Mouse (Mus musculus) intestine, embryonic 14.5 days (tissue): ENCODE results near the gene Zfp385b. TPM values are rescaled to one million over a fixed set of nuclear protein-coding genes. Genes with fewer than 3 reads are reported as not detected.

Experiments
- ATAC-seq: fragments of 200-750 bp; cut with Nextera tagmentation; replicated peaks from 2 replicates; pipeline ENCODE4 v1.8.0; 2017; ENCODE audit warnings: low read depth, moderate number of reproducible peaks, moderate TSS enrichment, moderate library complexity; ENCODE audit not compliant: low FRiP score, low TSS enrichment
- DNase-seq: peaks from one replicate; pipeline ENCODE4 v3.0.0-alpha.2; 2018; ENCODE audit warnings: low spot score
- H3K27ac ChIP-seq: fragments of 300-500 bp; sonication (generic); 2 replicates; pipeline ENCODE4 v1.5.1; 2014; ENCODE audit warnings: low read depth, mild to moderate bottlenecking, control low read depth
- H3K27me3 ChIP-seq: fragments of 300-500 bp; sonication (generic); replicated peaks from 2 replicates; pipeline ENCODE4 v1.6.1; 2014; ENCODE audit warnings: low read length, control low read depth; ENCODE audit not compliant: control insufficient read depth, insufficient read depth
- H3K36me3 ChIP-seq: fragments of 300-500 bp; sonication (generic); 2 replicates; pipeline ENCODE4 v1.6.1; 2014; ENCODE audit warnings: low read length, control low read depth; ENCODE audit not compliant: control insufficient read depth, insufficient read depth
- H3K4me1 ChIP-seq: fragments of 300-500 bp; sonication (generic); replicated peaks from 2 replicates; pipeline ENCODE4 v1.6.1; 2014; ENCODE audit warnings: low read length, control low read depth, mixed read lengths; ENCODE audit not compliant: control insufficient read depth, insufficient read depth
- H3K4me2 ChIP-seq: fragments of 300-500 bp; sonication (generic); 2 replicates; pipeline ENCODE4 v1.6.1; 2014; ENCODE audit warnings: low read length
- H3K4me3 ChIP-seq: fragments of 300-500 bp; sonication (generic); 2 replicates; pipeline ENCODE4 v1.5.1; 2014; ENCODE audit warnings: low read depth, low read length, control low read depth, mixed read lengths
- H3K9ac ChIP-seq: fragments of 300-500 bp; sonication (generic); 2 replicates; pipeline ENCODE4 v1.6.1; 2014; ENCODE audit warnings: mild to moderate bottlenecking, low read length
- H3K9me3 ChIP-seq: fragments of 300-500 bp; sonication (generic); 2 replicates; pipeline ENCODE4 v1.6.1; 2016; ENCODE audit warnings: low read length, control low read depth; ENCODE audit not compliant: control insufficient read depth
- WGBS: fragments of 180-500 bp; shearing (Covaris S2); extraction: QIAGEN DNeasy Blood & Tissue Kit; methylation state at CpG from one replicate; pipeline ENCODE4 v1.1.7; 2014; 5-methylcytosine and 5-hydroxymethylcytosine counted together
- polyA plus RNA-seq: library from polyadenylated mRNA; unstranded; fragments of >200 nt; fragmentation: Nextera tagmentation; extraction: Ambion mirVana; gene quantifications from 2 replicates; pipeline ENCODE4 v1.2.1, GENCODE M21; 2014

Zfp385b gene
- polyA plus RNA-seq, 1 experiment from 2014 or later, result 7.9 TPM

GRCm38 (mm10) chr2:77707138-77707537 is 112.3 kb downstream of the Zfp385b start:
- H3K4me2 ChIP-seq, result no peak overlapping the region
- H3K27me3 ChIP-seq, result no peaks in the 10 kb centered on the region
- no peaks in the 10 kb centered on the region for H3K36me3 ChIP-seq
- ATAC-seq (no peak), DNase-seq (no peak)
- no peaks in the 10 kb centered on the region for H3K9me3 ChIP-seq
- WGBS, result 73% methylated on average over 9 of the region's 9 CpGs
- no peak overlapping the region for H3K4me3 ChIP-seq
- H3K4me1 ChIP-seq, result no peaks in the 10 kb centered on the region
- no peak overlapping the region for H3K9ac ChIP-seq
- no peak overlapping the region for H3K27ac ChIP-seq

GRCm38 (mm10) chr2:77705476-77705875 is 114.0 kb downstream of the Zfp385b start:
- H3K4me2 ChIP-seq, result no peak overlapping the region
- H3K27ac ChIP-seq, result no peak overlapping the region
- ATAC-seq (no peak), DNase-seq (no peak)
- H3K9me3 ChIP-seq, result no peaks in the 10 kb centered on the region
- H3K27me3 ChIP-seq, result no peaks in the 10 kb centered on the region
- H3K4me3 ChIP-seq, result no peak overlapping the region
- WGBS, result 82% methylated on average over 2 of the region's 2 CpGs
- no peaks in the 10 kb centered on the region for H3K36me3 ChIP-seq
- no peak overlapping the region for H3K9ac ChIP-seq
- H3K4me1 ChIP-seq, result no peaks in the 10 kb centered on the region

GRCm38 (mm10) chr2:77703080-77703479 is 116.4 kb downstream of the Zfp385b start:
- peak overlapping the region; percentile 26 for H3K4me3 ChIP-seq
- no peaks in the 10 kb centered on the region for H3K27me3 ChIP-seq
- ATAC-seq (no peak), DNase-seq (no peak)
- H3K27ac ChIP-seq, result no peak overlapping the region
- H3K9ac ChIP-seq, result 0 out of 2 replicates have a peak overlapping the region, but pooled peaks have one; percentile 27
- peak overlapping the region; percentile 57 for H3K4me2 ChIP-seq
- no peaks in the 10 kb centered on the region for H3K9me3 ChIP-seq
- no peaks in the 10 kb centered on the region for H3K4me1 ChIP-seq
- 17% methylated on average over 19 of the region's 19 CpGs for WGBS
- no peaks in the 10 kb centered on the region for H3K36me3 ChIP-seq

- no peak for ATAC-seq
Observed at GRCm38 (mm10) chr2:77691174-77691573, 128.3 kb downstream of the Zfp385b start.

GRCm38 (mm10) chr2:77690316-77690715 is 129.1 kb downstream of the Zfp385b start:
- 76% methylated on average over 8 of the region's 8 CpGs for WGBS
- Histone ChIP-seq H3K4me2 (no peak overlapping the region), H3K4me1 (no peaks in the 10 kb centered on the region; the same call in 1 of the 2 replicates), H3K9ac (no peak overlapping the region), H3K27ac (no peak overlapping the region), H3K36me3 (no peaks in the 10 kb centered on the region), H3K4me3 (no peak overlapping the region), H3K9me3 (no peaks in the 10 kb centered on the region), H3K27me3 (no peaks in the 10 kb centered on the region)
- DNase-seq (no peak), ATAC-seq (no peak)

More at GRCm38 (mm10) chr2:77691174-77691573, 128.3 kb downstream of the Zfp385b start:
- H3K9ac ChIP-seq, result no peak overlapping the region
- H3K4me3 ChIP-seq, result no peak overlapping the region
- no peaks in the 10 kb centered on the region for H3K9me3 ChIP-seq
- H3K4me2 ChIP-seq, result no peak overlapping the region
- no peaks in the 10 kb centered on the region for H3K27me3 ChIP-seq
- H3K27ac ChIP-seq, result no peak overlapping the region
- no peaks in the 10 kb centered on the region; the same call in 1 of the 2 replicates for H3K4me1 ChIP-seq
- no peak for DNase-seq
- WGBS, result 78% methylated on average over 8 of the region's 8 CpGs
- H3K36me3 ChIP-seq, result no peaks in the 10 kb centered on the region

- Histone ChIP-seq H3K4me3 (no peak overlapping the region), H3K9me3 (no peaks in the 10 kb centered on the region), H3K9ac (no peak overlapping the region), H3K36me3 (no peaks in the 10 kb centered on the region), H3K27me3 (no peaks in the 10 kb centered on the region), H3K4me1 (no peaks in the 10 kb centered on the region; the same call in 1 of the 2 replicates), H3K4me2 (no peak overlapping the region), H3K27ac (no peak overlapping the region)
- ATAC-seq, result no peak
- DNase-seq, result no peak
- WGBS, result 61% methylated on average over 4 of the region's 4 CpGs
Observed at GRCm38 (mm10) chr2:77688651-77689050, 130.8 kb downstream of the Zfp385b start.

GRCm38 (mm10) chr2:77684088-77684487 is 135.4 kb downstream of the Zfp385b start:
- H3K4me3 ChIP-seq, result no peak overlapping the region
- H3K4me1 ChIP-seq, result no peaks in the 10 kb centered on the region; the same call in 1 of the 2 replicates
- no peaks in the 10 kb centered on the region for H3K36me3 ChIP-seq
- no peaks in the 10 kb centered on the region for H3K9me3 ChIP-seq
- H3K9ac ChIP-seq, result no peak overlapping the region
- H3K27me3 ChIP-seq, result no peaks in the 10 kb centered on the region
- no peak overlapping the region for H3K4me2 ChIP-seq
- no peak overlapping the region for H3K27ac ChIP-seq
- 76% methylated on average over 3 of the region's 3 CpGs for WGBS
- DNase-seq, result no peak
- no peak for ATAC-seq

- Histone ChIP-seq H3K9ac (no peak overlapping the region), H3K36me3 (no peaks in the 10 kb centered on the region), H3K4me2 (no peak overlapping the region), H3K4me1 (no peaks in the 10 kb centered on the region), H3K27me3 (no peaks in the 10 kb centered on the region), H3K27ac (no peak overlapping the region), H3K4me3 (no peak overlapping the region), H3K9me3 (no peaks in the 10 kb centered on the region)
- ATAC-seq (no peak), DNase-seq (no peak)
- 79% methylated on average over 5 of the region's 5 CpGs for WGBS
Observed at GRCm38 (mm10) chr2:77682205-77682604, 137.2 kb downstream of the Zfp385b start.

GRCm38 (mm10) chr2:77681741-77682140 is 137.7 kb downstream of the Zfp385b start:
- no peaks in the 10 kb centered on the region for H3K27me3 ChIP-seq
- no peak overlapping the region for H3K27ac ChIP-seq
- H3K4me2 ChIP-seq, result no peak overlapping the region
- ATAC-seq (no peak), DNase-seq (no peak)
- H3K4me1 ChIP-seq, result no peaks in the 10 kb centered on the region
- no peak overlapping the region for H3K9ac ChIP-seq
- no peak overlapping the region for H3K4me3 ChIP-seq
- H3K9me3 ChIP-seq, result no peaks in the 10 kb centered on the region
- H3K36me3 ChIP-seq, result no peaks in the 10 kb centered on the region
- WGBS, result 72% methylated on average over 5 of the region's 5 CpGs
